Mouse (Mus musculus) stomach, postnatal 0 days (tissue): ENCODE measurements at regions not wholly inside any gene's neighbourhood (a gene's known extent, or its start where the extent isn't known, plus 50 kb on each side); places are given as distances from the start of the nearest gene placed in this dataset.

ENCODE experiments used
- ATAC-seq: fragments of 200-750 bp; cut with Nextera tagmentation; 2 replicates; pipeline ENCODE4 v1.8.0; 2017; ENCODE audit not compliant: low FRiP score, low TSS enrichment
- DNase-seq: peaks from one replicate; pipeline ENCODE4 v3.0.0-alpha.2; 2016; ENCODE audit warnings: low spot score
- H3K27ac ChIP-seq: fragments of 300-500 bp; sonication (generic); replicated peaks from 2 replicates; pipeline ENCODE4 v1.5.1; 2014; ENCODE audit warnings: mild to moderate bottlenecking, control low read depth
- H3K27me3 ChIP-seq: fragments of 300-500 bp; sonication (generic); 2 replicates; pipeline ENCODE4 v1.6.1; 2014; ENCODE audit warnings: low read length; ENCODE audit not compliant: control insufficient read depth, insufficient read depth
- H3K36me3 ChIP-seq: fragments of 300-500 bp; sonication (generic); 2 replicates; pipeline ENCODE4 v1.6.1; 2014; ENCODE audit warnings: low read length, mixed read lengths; ENCODE audit not compliant: control insufficient read depth, insufficient read depth
- H3K4me1 ChIP-seq: fragments of 300-500 bp; sonication (generic); replicated peaks from 2 replicates; pipeline ENCODE4 v1.6.1; 2014; ENCODE audit warnings: antibody characterized with exemption; ENCODE audit not compliant: control insufficient read depth, insufficient read depth
- H3K4me2 ChIP-seq: fragments of 300-500 bp; sonication (generic); replicated peaks from 2 replicates; pipeline ENCODE4 v1.6.1; 2014; ENCODE audit warnings: low read depth, mild to moderate bottlenecking, control low read depth, moderate library complexity
- H3K4me3 ChIP-seq: fragments of 300-500 bp; sonication (generic); 2 replicates; pipeline ENCODE4 v1.5.1; 2014; ENCODE audit warnings: low read depth, low read length, control low read depth
- H3K9ac ChIP-seq: fragments of 300-500 bp; sonication (generic); 2 replicates; pipeline ENCODE4 v1.6.1; 2014; ENCODE audit warnings: mild to moderate bottlenecking, low read length, control low read depth, mixed read lengths
- H3K9me3 ChIP-seq: fragments of 300-500 bp; sonication (generic); 2 replicates; pipeline ENCODE4 v1.6.1; 2016; ENCODE audit warnings: low read length; ENCODE audit not compliant: control insufficient read depth
- CTCF ChIP-seq: IDR thresholded peaks from 2 replicates; pipeline ENCODE4 v1.5.1; 2016; ENCODE audit warnings: antibody characterized with exemption, low read depth, mild to moderate bottlenecking, moderate library complexity
- EP300 ChIP-seq: optimal IDR thresholded peaks from 2 replicates; pipeline ENCODE3; 2016; ENCODE audit warnings: antibody characterized with exemption
- WGBS: fragments of 180-500 bp; shearing (Covaris S2); extraction: QIAGEN DNeasy Blood & Tissue Kit; methylation state at CpG from one replicate; pipeline ENCODE4 v1.1.7; 2014; 5-methylcytosine and 5-hydroxymethylcytosine counted together

DNA sequence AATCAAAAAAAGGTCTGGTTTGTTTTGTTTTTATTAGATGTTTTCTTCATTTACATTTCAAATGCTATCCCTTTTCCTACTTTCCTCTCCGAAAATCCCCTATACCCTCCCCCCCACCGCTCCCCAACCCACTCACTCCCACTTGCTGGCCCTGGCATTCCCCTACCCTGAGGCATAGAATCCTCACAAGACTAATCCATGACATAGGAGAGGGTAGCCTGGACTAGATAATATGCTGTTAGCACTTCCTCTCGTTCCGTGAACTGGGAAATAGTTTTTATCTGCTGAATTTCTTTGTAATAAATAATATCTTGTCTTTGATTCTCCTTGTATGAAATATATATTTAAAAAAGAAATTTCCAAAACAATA, 151.4 kb upstream of the Rag2 start:
- H3K27me3 ChIP-seq: no peaks in the 10 kb centered on the region
- no peak overlapping the region for H3K4me2 ChIP-seq
- H3K9me3 ChIP-seq: no peaks in the 10 kb centered on the region
- no peaks in the 10 kb centered on the region for H3K4me1 ChIP-seq
- no peak for TF ChIP-seq EP300
- TF ChIP-seq CTCF: no peak
- H3K36me3 ChIP-seq: no peaks in the 10 kb centered on the region
- no peak overlapping the region for H3K4me3 ChIP-seq
- ATAC-seq: no peak
- H3K27ac ChIP-seq: no peak overlapping the region
- WGBS: 86% methylated on average over 4 of the region's 4 CpGs
- no peak for DNase-seq
- H3K9ac ChIP-seq: no peak overlapping the region

DNA sequence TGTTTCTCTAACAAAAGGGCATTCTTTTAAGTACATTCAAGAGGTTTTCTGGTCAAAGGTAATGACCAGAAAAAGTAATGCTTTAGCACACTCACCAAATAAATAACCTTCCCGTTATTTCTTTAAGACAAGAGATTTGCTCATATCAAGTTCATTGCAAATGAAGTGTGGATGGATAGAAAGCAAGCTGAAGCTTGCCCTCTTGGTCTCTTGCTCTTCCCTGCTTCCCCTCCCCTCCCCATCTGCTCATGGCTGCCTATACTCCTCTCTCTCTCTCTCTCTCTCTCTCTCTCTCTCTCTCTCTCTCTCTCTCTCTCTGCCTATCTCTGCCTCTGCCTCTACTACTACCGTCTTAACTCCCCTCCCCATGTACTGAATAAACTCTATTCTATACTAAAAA, 147.7 kb upstream of the Rag2 start:
- Histone ChIP-seq H3K4me2 (no peak overlapping the region), H3K27me3 (no peaks in the 10 kb centered on the region), H3K4me3 (no peak overlapping the region), H3K27ac (no peak overlapping the region), H3K9me3 (no peaks in the 10 kb centered on the region), H3K9ac (no peak overlapping the region), H3K36me3 (no peaks in the 10 kb centered on the region), H3K4me1 (no peaks in the 10 kb centered on the region)
- 69% methylated on average over 2 of the region's 2 CpGs for WGBS
- TF ChIP-seq CTCF (no peak), EP300 (no peak)
- no peak for DNase-seq
- no peak for ATAC-seq

DNA sequence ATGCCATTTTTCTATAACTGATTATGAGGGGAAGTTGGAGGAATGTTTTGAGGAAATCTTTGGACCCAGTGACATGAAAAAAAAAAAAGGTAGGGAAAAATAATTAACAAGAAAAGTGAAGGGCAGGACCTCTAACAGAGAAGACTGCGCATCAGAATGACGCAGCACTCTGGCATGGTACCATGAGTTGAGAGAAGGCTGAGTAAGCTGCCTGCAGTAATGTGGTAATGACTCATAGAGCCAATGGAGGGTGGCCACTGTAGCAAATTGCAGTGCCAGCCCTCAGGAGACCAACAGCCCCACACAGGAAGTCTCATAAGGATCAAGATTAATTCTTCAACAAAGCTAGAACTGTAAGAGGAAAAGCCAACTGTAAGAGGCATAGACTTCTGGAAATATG, 134.3 kb upstream of the Rag2 start:
- whole genome bisulfite sequencing: 97% methylated on average over 2 of the region's 2 CpGs
- no peaks in the 10 kb centered on the region for H3K36me3 ChIP-seq
- ATAC-seq: no peak
- H3K4me1 ChIP-seq: no peaks in the 10 kb centered on the region
- no peak overlapping the region for H3K4me3 ChIP-seq
- TF ChIP-seq CTCF: no peak
- no peak for TF ChIP-seq EP300
- H3K27ac ChIP-seq: no peak overlapping the region
- H3K4me2 ChIP-seq: no peak overlapping the region
- H3K9me3 ChIP-seq: no peaks in the 10 kb centered on the region
- H3K27me3 ChIP-seq: no peaks in the 10 kb centered on the region
- H3K9ac ChIP-seq: no peak overlapping the region
- no peak for DNase-seq

DNA sequence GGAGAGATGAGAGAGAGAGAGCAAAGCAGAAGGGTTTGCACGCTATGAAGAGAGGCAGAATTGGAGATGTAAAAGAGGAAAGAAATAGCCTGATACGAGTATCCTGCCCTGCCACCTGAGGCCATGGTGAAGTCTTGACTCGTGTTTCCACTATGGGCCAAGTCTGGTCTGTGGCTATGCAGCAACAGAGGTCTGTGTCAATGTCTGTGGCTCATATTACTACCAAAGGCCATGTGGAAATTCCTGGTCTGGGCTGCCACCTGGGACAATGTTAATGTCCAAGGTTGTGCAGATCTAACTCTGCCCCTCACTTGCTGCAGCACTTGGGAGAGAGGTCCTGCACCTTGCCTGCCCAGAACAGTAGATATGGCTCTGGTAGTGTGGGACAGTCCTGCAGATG, 132.8 kb upstream of the Rag2 start:
- no peaks in the 10 kb centered on the region for H3K4me1 ChIP-seq
- H3K36me3 ChIP-seq: no peaks in the 10 kb centered on the region
- no peak overlapping the region for H3K4me3 ChIP-seq
- WGBS: 76% methylated on average over 3 of the region's 3 CpGs
- no peak overlapping the region for H3K9ac ChIP-seq
- H3K27ac ChIP-seq: no peak overlapping the region
- no peak for ATAC-seq
- DNase-seq: no peak
- no peaks in the 10 kb centered on the region for H3K27me3 ChIP-seq
- no peak overlapping the region for H3K4me2 ChIP-seq
- no peak for TF ChIP-seq EP300
- TF ChIP-seq CTCF: no peak
- no peaks in the 10 kb centered on the region for H3K9me3 ChIP-seq

DNA sequence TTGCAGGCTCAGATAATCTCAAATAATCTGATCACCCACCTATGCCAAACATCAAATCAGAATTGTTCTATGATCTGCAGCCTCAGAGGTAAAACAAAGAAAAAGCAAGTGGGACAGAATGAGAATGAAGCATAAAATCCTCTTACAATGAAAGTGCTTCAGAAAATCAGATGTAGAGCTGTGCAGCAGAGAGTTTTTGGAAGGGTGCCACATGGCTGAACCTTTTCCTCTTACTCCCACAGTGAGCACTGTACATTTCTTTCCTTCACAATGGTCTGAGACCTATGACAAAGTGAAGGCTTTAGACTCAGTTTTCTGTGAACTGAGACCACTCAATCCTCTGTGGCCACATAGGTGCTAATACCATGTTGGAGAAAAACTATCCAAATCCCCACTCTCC, 116.4 kb upstream of the Rag2 start:
- Histone ChIP-seq H3K4me2 (no peak overlapping the region), H3K4me3 (no peak overlapping the region), H3K27ac (no peak overlapping the region), H3K9ac (no peak overlapping the region), H3K36me3 (no peaks in the 10 kb centered on the region), H3K9me3 (no peaks in the 10 kb centered on the region), H3K4me1 (no peaks in the 10 kb centered on the region), H3K27me3 (no peaks in the 10 kb centered on the region)
- no peak for DNase-seq
- ATAC-seq: no peak
- no peak for TF ChIP-seq CTCF
- TF ChIP-seq EP300: no peak
